Mouse (Mus musculus) lung, embryonic 15.5 days (tissue): ENCODE results near the gene Ptma. TPM values are rescaled to one million over a fixed set of nuclear protein-coding genes. Genes with fewer than 3 reads are reported as not detected.
"Not testable (repeated sequence)": the region's sequence is repeated elsewhere in the genome, so short reads cannot be mapped to it uniquely, and the experiment has no call there.

Experiments used
- ATAC-seq: fragments of 200-750 bp; cut with Nextera tagmentation; 2 replicates; pipeline ENCODE4 v1.8.0; 2017; ENCODE audit warnings: moderate number of reproducible peaks, borderline replicate concordance; ENCODE audit not compliant: low FRiP score, low TSS enrichment; ENCODE audit errors: extremely low read depth
- H3K27ac ChIP-seq: fragments of 300-500 bp; sonication (generic); 2 replicates; pipeline ENCODE4 v1.5.1; 2015; ENCODE audit warnings: moderate library complexity, mild to moderate bottlenecking, inconsistent platforms
- H3K27me3 ChIP-seq: fragments of 300-500 bp; sonication (generic); 2 replicates; pipeline ENCODE4 v1.6.1; 2015; ENCODE audit warnings: inconsistent platforms
- H3K36me3 ChIP-seq: fragments of 300-500 bp; sonication (generic); 2 replicates; pipeline ENCODE4 v1.6.1; 2015; ENCODE audit warnings: inconsistent platforms
- H3K4me1 ChIP-seq: fragments of 300-500 bp; sonication (generic); 2 replicates; pipeline ENCODE4 v1.6.1; 2015; ENCODE audit warnings: inconsistent platforms
- H3K4me2 ChIP-seq: fragments of 300-500 bp; sonication (generic); 2 replicates; pipeline ENCODE4 v1.6.1; 2015; ENCODE audit warnings: inconsistent platforms, mild to moderate bottlenecking, moderate library complexity
- H3K4me3 ChIP-seq: fragments of 300-500 bp; sonication (generic); 2 replicates; pipeline ENCODE4 v1.5.1; 2015; ENCODE audit warnings: mild to moderate bottlenecking, inconsistent platforms
- H3K9ac ChIP-seq: fragments of 300-500 bp; sonication (generic); 2 replicates; pipeline ENCODE4 v1.6.1; 2015; ENCODE audit warnings: inconsistent platforms
- H3K9me3 ChIP-seq: fragments of 300-500 bp; sonication (generic); 2 replicates; pipeline ENCODE4 v1.6.1; 2016; ENCODE audit warnings: inconsistent platforms
- WGBS: fragments of 180-500 bp; shearing (Covaris S2); methylation state at CpG from one replicate; pipeline ENCODE4 v1.1.7; 2015; 5-methylcytosine and 5-hydroxymethylcytosine counted together
- polyA plus RNA-seq: library from polyadenylated mRNA; unstranded; fragments of >200 nt; fragmentation: Nextera tagmentation; extraction: Ambion mirVana; gene quantifications from 2 replicates; pipeline ENCODE4 v1.2.1, GENCODE M21; 2015

Ptma gene
- polyA plus RNA-seq, 1 experiment from 2014 or later = 2,819 TPM

GRCm38 (mm10) chr1:86506420-86506819 lies 20.1 kb upstream of the Ptma start:
- no peak overlapping the region for H3K4me3 ChIP-seq
- 81% methylated on average over 5 of the region's 5 CpGs for WGBS
- H3K36me3 ChIP-seq = no peaks in the 10 kb centered on the region
- no peaks in the 10 kb centered on the region for H3K9me3 ChIP-seq
- no peak overlapping the region for H3K4me2 ChIP-seq
- no peak overlapping the region for H3K9ac ChIP-seq
- peaks cover 51% of the 10 kb centered on the region for H3K4me1 ChIP-seq
- no peak for ATAC-seq
- H3K27me3 ChIP-seq = no peaks in the 10 kb centered on the region
- H3K27ac ChIP-seq = no peak overlapping the region

- 80% methylated on average over 5 of the region's 5 CpGs for WGBS
- Histone ChIP-seq H3K27ac (no peak overlapping the region), H3K4me3 (no peak overlapping the region), H3K9ac (no peak overlapping the region), H3K27me3 (no peaks in the 10 kb centered on the region), H3K4me1 (peaks cover 40% of the 10 kb centered on the region), H3K9me3 (no peaks in the 10 kb centered on the region), H3K4me2 (no peak overlapping the region), H3K36me3 (no peaks in the 10 kb centered on the region)
- ATAC-seq = no peak
Measured at GRCm38 (mm10) chr1:86507866-86508265, 18.7 kb upstream of the Ptma start.

DNA sequence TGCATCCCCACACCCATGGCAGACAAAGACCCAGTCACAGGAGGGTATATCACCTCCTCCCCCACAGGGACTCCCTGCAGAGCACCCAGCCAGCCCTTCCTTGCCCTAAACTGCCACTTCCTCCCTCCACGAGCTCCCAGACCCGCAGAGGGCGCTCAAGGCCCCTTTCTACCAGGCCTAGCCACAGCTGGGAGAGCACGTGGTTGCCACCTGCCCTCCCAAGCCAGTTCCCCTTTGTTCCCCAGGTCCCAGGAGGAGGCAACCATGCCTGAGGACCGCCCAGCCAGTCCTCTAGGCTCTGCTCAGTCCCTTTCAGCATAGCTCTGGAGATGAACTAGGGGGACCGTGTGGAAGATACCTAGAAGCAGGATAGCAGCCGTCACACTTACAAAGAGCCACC lies 17.1 kb upstream of the Ptma start:
- H3K36me3 ChIP-seq = no peaks in the 10 kb centered on the region
- H3K27me3 ChIP-seq = no peaks in the 10 kb centered on the region
- H3K9me3 ChIP-seq = no peaks in the 10 kb centered on the region
- H3K4me1 ChIP-seq = peaks cover 30% of the 10 kb centered on the region
- WGBS = 12% methylated on average over 7 of the region's 7 CpGs
- H3K27ac ChIP-seq = no peak overlapping the region
- H3K4me3 ChIP-seq = no peak overlapping the region
- H3K4me2 ChIP-seq = no peak overlapping the region
- ATAC-seq = peak; percentile 31; the same call in 1 of the 2 replicates
- no peak overlapping the region for H3K9ac ChIP-seq

DNA sequence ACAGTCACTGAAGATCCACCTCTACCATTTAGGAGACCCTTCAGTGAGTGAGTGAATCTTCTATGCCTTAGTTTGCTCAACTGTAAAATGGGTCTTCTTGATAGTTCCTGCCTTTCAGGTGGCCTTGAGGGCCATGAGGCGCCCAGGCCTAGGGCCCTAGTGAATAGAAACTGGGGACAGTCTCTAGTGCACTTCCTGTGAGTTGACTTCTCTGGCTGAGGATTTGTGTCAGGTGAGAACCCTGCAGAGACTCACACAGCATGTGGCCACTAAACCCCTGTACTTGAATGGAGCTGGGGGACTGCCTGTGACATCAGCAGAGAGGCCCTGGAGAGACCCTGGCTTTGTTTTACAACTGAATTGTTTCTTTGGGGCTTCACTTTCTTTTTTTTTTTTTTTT lies 16.3 kb upstream of the Ptma start:
- Histone ChIP-seq H3K4me1 (peaks cover 21% of the 10 kb centered on the region), H3K9me3 (no peaks in the 10 kb centered on the region), H3K4me2 (no peak overlapping the region), H3K9ac (no peak overlapping the region), H3K36me3 (no peaks in the 10 kb centered on the region), H3K4me3 (no peak overlapping the region), H3K27me3 (no peaks in the 10 kb centered on the region), H3K27ac (no peak overlapping the region)
- WGBS = 87% methylated on average over 1 of the region's 1 CpGs
- no peak for ATAC-seq

- 64% methylated on average over 9 of the region's 9 CpGs for WGBS
- no peak for ATAC-seq
- H3K4me2 ChIP-seq = no peak overlapping the region
- H3K9me3 ChIP-seq = no peaks in the 10 kb centered on the region
- H3K27me3 ChIP-seq = no peaks in the 10 kb centered on the region
- 0 out of 2 replicates have a peak overlapping the region, but pooled peaks have one; percentile 10 for H3K27ac ChIP-seq
- no peak overlapping the region for H3K9ac ChIP-seq
- H3K4me1 ChIP-seq = peaks cover 16% of the 10 kb centered on the region
- no peak overlapping the region for H3K4me3 ChIP-seq
- H3K36me3 ChIP-seq = no peaks in the 10 kb centered on the region
Measured at GRCm38 (mm10) chr1:86510676-86511441, 15.7 kb upstream of the Ptma start.

DNA sequence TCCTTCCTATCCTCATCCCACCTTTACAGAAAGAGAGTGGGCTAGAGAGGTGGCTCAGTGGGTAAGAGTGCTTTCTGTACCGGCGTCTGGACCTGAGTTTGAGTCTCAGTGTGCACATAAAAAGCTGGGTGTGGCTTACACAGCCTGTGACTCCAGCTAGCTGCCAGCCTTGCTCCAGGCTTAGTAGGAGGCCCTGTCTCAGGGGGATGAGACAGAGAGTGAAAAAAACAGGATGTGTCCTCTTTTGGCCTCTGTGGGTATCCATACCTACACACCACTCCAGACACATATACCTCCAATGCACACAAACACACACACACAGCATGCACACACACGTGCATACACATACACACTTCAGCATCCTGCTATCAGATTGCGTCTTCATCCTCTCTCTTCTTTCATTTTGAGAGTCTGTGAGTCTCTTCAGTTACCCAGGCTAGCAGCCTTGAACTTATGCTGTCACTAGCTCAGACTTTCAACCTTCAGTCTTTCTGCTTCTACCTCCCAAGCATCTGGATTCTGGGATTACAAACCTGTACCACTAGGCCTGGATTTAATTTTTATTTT lies 14.3 kb upstream of the Ptma start:
- Histone ChIP-seq H3K36me3 (no peaks in the 10 kb centered on the region), H3K4me1 (peaks cover 10% of the 10 kb centered on the region; the same call in 1 of the 2 replicates), H3K4me2 (no peak overlapping the region), H3K9ac (no peak overlapping the region), H3K4me3 (no peak overlapping the region), H3K27ac (no peak overlapping the region; the same call in 1 of the 2 replicates), H3K27me3 (no peaks in the 10 kb centered on the region), H3K9me3 (no peaks in the 10 kb centered on the region)
- WGBS = 82% methylated on average over 4 of the region's 4 CpGs
- ATAC-seq = no peak

GRCm38 (mm10) chr1:86513031-86513430 lies 13.5 kb upstream of the Ptma start:
- WGBS = 86% methylated on average over 1 of the region's 1 CpGs
- not testable (repeated sequence) for H3K9me3 ChIP-seq, H3K4me2 ChIP-seq, H3K9ac ChIP-seq, H3K36me3 ChIP-seq, H3K27me3 ChIP-seq, H3K4me3 ChIP-seq, H3K27ac ChIP-seq, ATAC-seq
- H3K4me1 ChIP-seq = peaks cover 10% of the 10 kb centered on the region; the same call in 1 of the 2 replicates

DNA sequence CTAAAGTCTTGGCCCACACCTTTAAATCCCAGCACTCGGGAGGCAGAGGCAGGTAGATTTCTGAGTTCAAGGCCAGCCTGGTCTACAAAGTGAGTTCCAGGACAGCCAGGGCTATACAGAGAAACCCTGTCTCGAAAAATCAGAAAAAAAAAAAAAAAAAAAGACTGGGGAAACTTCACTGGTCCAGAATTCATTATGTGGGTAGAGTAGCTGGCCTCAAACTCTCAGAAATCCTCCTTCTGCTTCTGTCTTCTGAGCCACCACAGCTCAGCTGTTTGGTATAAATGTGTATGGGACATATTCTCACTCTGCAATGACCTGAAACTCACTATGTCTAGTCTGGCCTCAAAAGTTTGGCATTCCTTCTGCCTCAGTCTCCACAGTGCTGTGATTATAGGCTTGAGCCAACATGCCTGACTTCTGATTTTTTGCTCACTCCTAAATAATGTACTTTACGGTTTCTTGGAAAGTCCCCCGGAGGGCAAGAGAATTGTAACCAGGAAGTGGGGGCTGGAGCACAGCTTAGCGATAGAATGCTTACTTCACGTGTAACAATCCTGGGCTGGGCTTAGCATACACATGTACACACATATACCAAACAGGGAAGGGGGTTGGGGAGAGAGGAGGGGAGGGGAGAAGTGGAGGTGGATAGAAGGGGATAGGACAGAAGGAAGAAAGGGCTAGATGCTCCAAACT lies 10.7 kb upstream of the Ptma start:
- ATAC-seq = no peak
- H3K27me3 ChIP-seq = no peaks in the 10 kb centered on the region
- H3K36me3 ChIP-seq = no peaks in the 10 kb centered on the region
- no peak overlapping the region for H3K9ac ChIP-seq
- H3K27ac ChIP-seq = no peak overlapping the region
- no peak overlapping the region for H3K4me3 ChIP-seq
- H3K4me2 ChIP-seq = no peak overlapping the region
- peaks cover 8% of the 10 kb centered on the region; the same call in 1 of the 2 replicates for H3K4me1 ChIP-seq
- WGBS = 56% methylated on average over 6 of the region's 6 CpGs
- H3K9me3 ChIP-seq = no peaks in the 10 kb centered on the region

DNA sequence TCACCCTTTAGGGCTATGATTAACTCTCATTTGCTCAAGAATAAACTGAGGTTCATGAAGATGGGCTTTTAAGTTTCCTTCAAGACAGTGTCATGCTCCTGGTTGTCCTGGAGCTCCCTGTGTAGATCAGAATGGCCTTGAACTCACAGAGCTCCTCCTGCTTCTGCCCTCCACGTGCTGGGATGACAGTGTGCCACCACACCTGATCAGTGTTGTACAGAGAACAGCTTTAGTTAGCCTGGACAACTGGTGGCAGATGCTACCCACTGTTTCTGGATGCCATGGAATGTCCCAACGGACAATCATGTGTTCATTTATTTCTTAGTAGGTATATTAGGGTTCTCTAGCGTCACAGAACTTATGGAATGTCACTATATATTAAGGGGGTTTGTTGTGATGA lies 9.4 kb upstream of the Ptma start:
- H3K4me2 ChIP-seq = no peak overlapping the region
- no peaks in the 10 kb centered on the region for H3K9me3 ChIP-seq
- no peaks in the 10 kb centered on the region for H3K27me3 ChIP-seq
- ATAC-seq = no peak
- no peak overlapping the region for H3K9ac ChIP-seq
- no peak overlapping the region for H3K4me3 ChIP-seq
- peaks cover 6% of the 10 kb centered on the region for H3K4me1 ChIP-seq
- WGBS = 69% methylated on average over 3 of the region's 3 CpGs
- H3K36me3 ChIP-seq = no peaks in the 10 kb centered on the region
- no peak overlapping the region for H3K27ac ChIP-seq

DNA sequence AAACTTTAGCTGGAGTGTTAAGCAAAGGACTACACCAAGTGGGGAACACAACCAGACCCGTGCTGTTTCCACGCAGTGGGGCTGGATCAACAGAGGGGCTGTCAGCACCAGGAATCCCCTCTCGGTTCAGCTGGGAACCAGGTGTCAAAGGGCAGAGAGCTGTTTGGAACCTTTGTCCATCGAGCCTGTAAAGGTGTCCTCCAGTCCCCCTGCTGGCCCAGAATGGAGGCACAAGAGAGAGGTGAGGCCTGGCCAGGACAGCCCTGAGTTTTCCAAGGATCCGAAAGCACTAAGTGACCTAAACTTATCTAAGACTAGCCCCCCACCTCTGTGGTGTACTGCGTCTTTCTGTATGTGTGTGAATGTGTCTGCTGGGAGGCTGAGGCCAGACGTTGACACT lies 6.2 kb upstream of the Ptma start:
- peaks cover 34% of the 10 kb centered on the region for H3K4me1 ChIP-seq
- no peak overlapping the region for H3K27ac ChIP-seq
- ATAC-seq = no peak
- H3K36me3 ChIP-seq = no peaks in the 10 kb centered on the region
- H3K9me3 ChIP-seq = no peaks in the 10 kb centered on the region
- no peaks in the 10 kb centered on the region for H3K27me3 ChIP-seq
- H3K4me3 ChIP-seq = no peak overlapping the region
- H3K9ac ChIP-seq = no peak overlapping the region
- 34% methylated on average over 7 of the region's 7 CpGs for WGBS
- H3K4me2 ChIP-seq = no peak overlapping the region

DNA sequence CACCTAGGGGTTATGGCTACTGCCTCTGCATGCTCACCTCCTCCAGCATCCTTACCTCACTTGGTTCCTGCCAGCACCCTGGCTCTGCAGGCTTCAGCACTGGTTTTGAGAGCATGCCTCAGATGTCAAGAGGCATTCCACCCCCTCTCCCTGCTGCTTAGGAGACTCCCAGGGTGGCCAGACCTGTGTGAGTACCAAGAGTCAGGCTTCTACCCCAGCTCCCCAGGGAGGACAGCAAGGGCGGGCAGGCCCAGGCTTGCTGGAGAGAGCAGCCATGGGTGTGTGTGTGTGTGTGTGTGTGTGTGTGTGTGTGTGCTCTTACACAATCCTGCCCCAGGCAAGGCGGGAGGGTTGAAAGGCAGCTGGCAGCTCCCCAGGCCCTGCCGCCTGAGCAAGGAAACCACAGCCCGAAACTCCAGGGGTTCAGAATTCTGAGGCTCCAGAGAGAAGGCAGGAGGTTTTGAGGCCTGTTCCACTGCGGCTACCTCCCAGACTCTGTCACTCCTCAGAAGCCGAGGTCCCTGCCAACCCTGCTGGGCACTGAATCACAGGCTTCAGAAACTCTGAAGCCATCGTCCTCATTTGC lies 4.1 kb upstream of the Ptma start:
- ATAC-seq = peak; percentile 13; the same call in 1 of the 2 replicates
- Histone ChIP-seq H3K4me2 (no peak overlapping the region), H3K4me1 (peaks cover 34% of the 10 kb centered on the region), H3K9me3 (no peaks in the 10 kb centered on the region), H3K27ac (peak overlapping the region; percentile 92), H3K9ac (peak overlapping the region; percentile 33; the same call in 1 of the 2 replicates), H3K27me3 (no peaks in the 10 kb centered on the region), H3K36me3 (no peaks in the 10 kb centered on the region), H3K4me3 (no peak overlapping the region)
- WGBS = 39% methylated on average over 6 of the region's 7 CpGs
